Mouse (Mus musculus) cerebellum, adult 2 months (tissue): ENCODE results near the gene Aqp2. TPM values are rescaled to one million over a fixed set of nuclear protein-coding genes. Genes with fewer than 3 reads are reported as not detected.

Experiments
- DNase-seq, 2 experiments: peaks; one replicate each; pipeline ENCODE4 v3.0.0; 2021
- H3K27ac ChIP-seq: fragments of 200-500 bp; 2 replicates; pipeline ENCODE4 v1.5.1; 2012; ENCODE audit warnings: low read length, control low read depth, inconsistent platforms; ENCODE audit not compliant: insufficient read depth
- H3K27me3 ChIP-seq: fragments of 200-500 bp; 2 replicates; pipeline ENCODE4 v1.6.1; 2012; ENCODE audit warnings: inconsistent platforms, mild to moderate bottlenecking, low read length, moderate library complexity; ENCODE audit not compliant: control insufficient read depth, insufficient read depth
- H3K4me1 ChIP-seq: fragments of 200-500 bp; 2 replicates; pipeline ENCODE4 v1.6.1; 2011; ENCODE audit warnings: low read length; ENCODE audit not compliant: control insufficient read depth, insufficient read depth
- H3K4me3 ChIP-seq: fragments of 200-500 bp; replicated peaks from 2 replicates; pipeline ENCODE3; 2011; ENCODE audit warnings: mild to moderate bottlenecking, low read depth, low read length, control low read depth; ENCODE audit not compliant: insufficient read depth
- CTCF ChIP-seq: fragments of 200-500 bp; IDR thresholded peaks from 2 replicates; pipeline ENCODE4 v1.5.1; 2011; ENCODE audit warnings: low read depth, mild to moderate bottlenecking, control low read depth, low read length, moderate library complexity, borderline replicate concordance; ENCODE audit not compliant: insufficient read depth
- POLR2A ChIP-seq: fragments of 200-500 bp; IDR thresholded peaks from 2 replicates; pipeline ENCODE4 v1.6.1; 2011; ENCODE audit warnings: low read length, control low read depth, borderline replicate concordance; ENCODE audit not compliant: insufficient read depth
- WGBS: fragments of 180-500 bp; shearing (Covaris S2); methylation state at CpG from one replicate; pipeline ENCODE4 v1.1.7; 2018; 5-methylcytosine and 5-hydroxymethylcytosine counted together
- polyA plus RNA-seq: library from polyadenylated mRNA; depleted of rRNA; stranded (reverse); fragments of >200 nt; gene quantifications from 2 replicates; pipeline ENCODE4 v1.2.3, GENCODE M21; 2012

The Aqp2 gene
- polyA plus RNA-seq, 1 experiment: 0.23 TPM

DNA sequence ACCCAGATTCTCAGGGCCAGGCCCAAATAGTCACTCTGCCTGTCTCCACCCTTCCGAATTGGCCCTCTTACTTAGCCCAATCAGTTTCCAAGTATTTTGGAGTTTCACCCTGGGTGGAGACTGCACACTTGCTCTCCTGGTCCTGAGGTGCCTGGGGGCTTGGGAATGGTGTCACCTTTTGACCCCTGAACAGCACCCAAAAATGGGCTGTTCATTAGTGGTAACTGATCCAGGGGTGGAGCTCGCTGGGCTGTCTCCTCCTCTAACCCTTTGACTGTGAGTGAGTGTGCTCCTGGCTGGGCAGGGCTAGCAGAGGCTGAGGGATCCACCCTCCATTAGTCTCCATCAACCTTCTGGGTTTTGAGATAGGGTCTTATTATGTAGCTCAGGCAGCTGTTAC lies 29.0 kb upstream of the Aqp2 start:
- 74% methylated on average over 2 of the region's 2 CpGs for WGBS
- DNase-seq: no peak
- no peak for TF ChIP-seq CTCF
- no peak for TF ChIP-seq POLR2A

DNA sequence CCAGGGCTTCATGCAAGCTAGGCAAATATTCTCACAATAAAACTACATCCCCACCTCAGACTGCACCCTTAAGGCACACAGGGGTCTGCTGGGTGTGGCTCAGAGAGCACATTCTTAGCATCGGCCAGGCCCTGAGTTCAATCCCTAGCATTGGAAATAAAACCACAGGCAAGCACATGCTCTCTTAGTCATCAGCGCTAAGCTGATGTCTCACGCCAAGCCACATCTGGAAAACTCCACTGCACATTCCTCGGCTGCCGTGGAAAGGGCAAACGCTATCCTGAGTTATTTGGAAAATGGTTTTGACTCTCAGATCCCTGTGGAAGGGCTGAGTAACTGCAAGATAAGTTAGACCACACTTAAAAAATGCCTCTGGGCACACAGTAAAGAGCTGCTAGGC lies 25.1 kb upstream of the Aqp2 start:
- WGBS: 84% methylated on average over 6 of the region's 6 CpGs
- TF ChIP-seq CTCF: no peak
- TF ChIP-seq POLR2A: no peak
- Histone ChIP-seq H3K4me1 (no peaks in the 10 kb centered on the region), H3K27ac (no peak overlapping the region), H3K27me3 (no peaks in the 10 kb centered on the region), H3K4me3 (no peak overlapping the region)
- DNase-seq: no peak

More for the DNA sequence above, 29.0 kb upstream of the Aqp2 start:
- Histone ChIP-seq H3K4me3 (no peak overlapping the region), H3K4me1 (no peaks in the 10 kb centered on the region), H3K27ac (no peak overlapping the region), H3K27me3 (no peaks in the 10 kb centered on the region)

DNA sequence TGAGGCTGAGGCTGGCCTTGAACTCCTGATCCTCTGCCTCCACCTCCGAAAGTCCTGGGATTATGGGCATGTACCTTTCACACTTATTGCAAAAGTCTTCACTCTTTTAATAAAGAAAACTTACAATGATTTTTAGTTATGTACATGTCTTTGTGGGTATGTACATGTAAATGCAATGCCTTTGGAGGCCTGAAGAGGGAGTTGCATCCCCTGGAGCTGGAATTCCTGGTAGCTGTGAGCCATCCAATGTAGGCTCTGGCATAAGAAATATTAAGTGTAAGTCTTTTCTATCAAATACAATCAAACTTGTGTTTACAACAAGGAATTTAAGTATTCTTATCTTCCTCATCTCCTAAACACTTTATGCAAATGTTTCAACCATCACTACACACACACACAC lies 19.9 kb upstream of the Aqp2 start:
- DNase-seq: no peak
- no peaks in the 10 kb centered on the region for H3K4me1 ChIP-seq
- TF ChIP-seq CTCF (no peak), POLR2A (no peak)
- no peak overlapping the region for H3K4me3 ChIP-seq
- 95% methylated on average over 1 of the region's 1 CpGs for WGBS
- no peaks in the 10 kb centered on the region for H3K27me3 ChIP-seq
- no peak overlapping the region for H3K27ac ChIP-seq

DNA sequence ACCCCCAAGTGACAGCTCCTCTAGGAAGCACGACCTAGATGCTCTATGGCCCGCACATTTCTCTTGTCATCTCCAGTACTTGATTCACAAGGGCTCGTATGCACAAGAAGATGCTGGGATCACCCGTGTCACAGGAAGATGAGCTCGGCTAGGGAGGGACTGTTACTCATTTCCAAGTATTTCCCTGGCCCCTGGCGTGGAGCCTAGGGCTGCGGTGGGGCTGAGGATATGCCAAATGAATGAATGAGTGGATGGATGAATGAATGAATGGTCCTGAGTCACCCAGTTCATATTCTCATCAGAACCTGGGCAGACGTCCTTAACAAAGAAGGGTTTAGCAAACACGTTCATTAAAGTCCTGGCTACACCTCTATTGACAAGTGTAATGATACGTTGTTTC lies 18.6 kb upstream of the Aqp2 start:
- Histone ChIP-seq H3K4me1 (no peaks in the 10 kb centered on the region), H3K27me3 (no peaks in the 10 kb centered on the region), H3K27ac (no peak overlapping the region), H3K4me3 (no peak overlapping the region)
- DNase-seq: no peak
- WGBS: 72% methylated on average over 10 of the region's 10 CpGs
- TF ChIP-seq POLR2A: no peak
- no peak for TF ChIP-seq CTCF

DNA sequence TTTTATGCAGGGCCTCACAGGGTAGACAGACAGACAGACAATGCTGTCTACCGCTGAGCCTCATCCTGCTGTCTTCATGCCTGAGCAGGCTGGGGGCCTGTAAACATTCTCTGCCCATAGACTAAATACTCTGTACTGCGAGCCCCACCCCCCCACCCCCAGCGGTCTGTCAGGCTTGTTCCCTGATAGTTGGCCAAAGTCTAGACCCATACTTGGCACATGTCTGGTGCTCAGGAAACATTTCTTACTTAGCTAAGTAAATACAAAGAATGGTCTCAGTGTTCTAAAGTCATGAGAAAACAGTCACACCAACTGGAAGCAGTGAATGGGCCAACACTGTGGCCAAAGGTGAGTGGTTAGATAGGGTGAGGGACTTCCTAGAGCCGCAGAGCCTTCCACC lies 11.5 kb upstream of the Aqp2 start:
- H3K4me3 ChIP-seq: no peak overlapping the region
- H3K4me1 ChIP-seq: no peaks in the 10 kb centered on the region
- 62% methylated on average over 4 of the region's 4 CpGs for WGBS
- DNase-seq: no peak
- no peak overlapping the region for H3K27ac ChIP-seq
- TF ChIP-seq POLR2A (no peak), CTCF (no peak)
- no peaks in the 10 kb centered on the region for H3K27me3 ChIP-seq

DNA sequence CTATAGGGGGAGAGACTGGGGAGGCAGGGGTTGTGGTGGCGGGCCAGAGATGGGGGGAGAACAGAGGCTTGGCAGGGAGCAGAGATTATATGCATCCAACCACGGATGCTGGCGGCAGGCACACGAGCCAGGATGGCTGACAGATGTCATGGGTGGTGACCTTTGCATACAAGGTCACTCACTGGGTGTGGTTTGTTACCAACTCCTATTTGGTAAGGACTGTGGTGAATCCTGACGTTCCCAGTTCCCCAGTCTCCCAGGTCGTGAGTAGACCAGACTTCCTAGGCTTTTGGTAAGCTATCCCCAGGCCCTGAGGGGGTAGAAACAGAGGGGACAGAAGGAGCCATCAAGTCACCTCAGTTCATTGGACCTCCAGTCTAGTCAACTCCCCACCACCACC lies 10.2 kb upstream of the Aqp2 start:
- WGBS: 55% methylated on average over 6 of the region's 6 CpGs
- Histone ChIP-seq H3K4me3 (no peak overlapping the region), H3K27me3 (no peaks in the 10 kb centered on the region), H3K27ac (no peak overlapping the region), H3K4me1 (no peaks in the 10 kb centered on the region)
- no peak for DNase-seq
- TF ChIP-seq POLR2A: no peak
- no peak for TF ChIP-seq CTCF

DNA sequence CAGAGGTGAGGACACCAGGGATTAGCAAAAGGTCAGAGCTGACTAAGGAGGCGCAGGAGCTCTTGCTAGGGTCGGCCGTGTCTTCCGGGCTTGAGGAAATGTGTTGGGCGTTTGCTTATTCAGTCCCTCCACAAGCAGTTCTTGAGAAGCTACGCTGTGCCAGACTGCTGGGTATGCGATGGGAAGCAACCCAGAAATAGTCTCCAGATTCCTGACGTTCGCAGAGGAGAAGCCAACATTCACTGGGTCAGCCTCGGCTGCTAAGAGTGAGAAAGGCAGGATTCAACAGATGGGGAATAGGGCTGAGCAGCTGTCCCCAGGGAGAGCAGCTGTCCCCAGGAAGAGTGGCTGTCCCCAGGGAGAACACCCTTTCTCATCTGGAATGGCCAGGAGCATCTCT lies 9.7 kb upstream of the Aqp2 start:
- 26% methylated on average over 10 of the region's 10 CpGs for WGBS
- no peak overlapping the region for H3K27ac ChIP-seq
- no peak for TF ChIP-seq POLR2A
- no peak for TF ChIP-seq CTCF
- no peak for DNase-seq
- H3K4me1 ChIP-seq: no peaks in the 10 kb centered on the region
- H3K4me3 ChIP-seq: no peak overlapping the region
- no peaks in the 10 kb centered on the region for H3K27me3 ChIP-seq

DNA sequence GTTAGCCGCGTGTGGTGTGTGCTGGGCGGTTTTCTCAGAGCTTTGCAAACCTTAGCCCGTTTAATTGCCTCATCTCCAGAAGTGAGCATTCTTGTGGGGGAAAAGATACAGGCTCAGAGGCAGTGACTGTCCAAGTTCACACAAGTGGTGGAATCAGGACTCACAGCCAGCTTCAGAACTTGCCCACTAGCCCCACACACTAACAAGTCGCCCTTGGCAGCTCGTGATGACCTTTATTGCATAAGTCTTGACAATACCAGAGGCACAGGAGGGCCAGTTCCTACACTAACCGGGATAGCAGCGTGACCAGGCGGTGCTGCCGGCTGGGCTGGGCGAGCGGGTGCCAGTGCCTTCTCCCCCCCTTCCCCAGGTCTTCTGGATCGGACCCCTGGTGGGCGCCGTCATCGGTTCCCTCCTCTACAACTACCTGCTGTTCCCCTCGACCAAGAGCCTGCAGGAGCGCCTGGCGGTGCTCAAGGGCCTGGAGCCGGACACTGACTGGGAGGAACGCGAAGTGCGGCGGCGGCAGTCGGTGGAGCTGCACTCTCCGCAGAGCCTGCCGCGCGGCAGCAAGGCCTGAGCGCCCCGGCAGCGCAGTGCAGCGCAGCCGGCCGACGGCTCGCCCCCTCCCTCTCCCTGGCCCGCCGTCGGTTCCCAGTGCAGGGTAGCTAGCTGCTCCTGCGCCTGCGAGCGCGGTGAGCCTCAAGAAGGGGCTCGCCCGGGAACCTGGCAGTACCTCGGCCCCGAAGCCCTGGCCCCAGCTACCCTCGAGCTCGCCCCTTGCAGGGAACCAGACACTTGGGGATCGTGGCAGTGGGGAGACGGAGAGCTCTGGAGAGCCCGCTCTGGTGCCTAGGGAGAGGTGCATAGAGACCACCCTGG lies 4.8 kb downstream of the Aqp2 start:
- DNase-seq: peak; percentile 49 to 64
- 15% methylated on average over 54 of the region's 54 CpGs for WGBS
- TF ChIP-seq CTCF (0 out of 2 replicates have a peak, but pooled peaks have one; percentile 7), POLR2A (no peak)
- Histone ChIP-seq H3K4me1 (peaks cover 14% of the 10 kb centered on the region), H3K4me3 (peak overlapping the region; percentile 16), H3K27me3 (no peaks in the 10 kb centered on the region), H3K27ac (no peak overlapping the region)
